In the genomic region with DNA sequence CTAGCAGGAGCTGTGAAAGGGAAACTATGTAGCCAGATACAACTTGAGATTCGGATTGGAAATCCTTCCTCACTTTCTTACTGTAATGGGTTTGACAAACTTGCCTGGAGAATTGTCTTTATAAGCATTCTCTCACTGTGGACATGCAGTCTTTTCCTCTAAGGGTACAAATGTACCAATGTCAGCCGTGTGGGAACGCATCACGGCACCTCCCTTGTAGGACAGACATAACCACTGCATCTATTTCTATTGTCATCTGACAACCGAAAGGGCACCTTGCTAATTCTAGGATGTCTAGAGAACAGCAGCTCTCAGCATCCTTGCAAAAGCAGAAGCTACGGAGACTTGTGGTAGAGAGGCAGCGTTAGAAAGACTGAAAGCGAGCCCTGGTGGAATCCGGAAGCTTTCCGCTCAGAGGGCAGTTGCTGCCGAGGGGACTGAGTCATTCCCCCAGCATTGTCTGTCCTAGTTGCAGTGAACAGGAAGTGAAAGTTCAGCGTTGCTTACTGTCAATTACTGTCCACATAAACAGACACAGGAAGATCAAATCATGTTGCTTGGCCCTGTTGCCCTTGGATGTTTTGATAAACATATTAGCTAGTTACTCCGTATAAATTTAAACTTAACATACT, we compare ENCODE assay signal across 8 mouse cellular contexts.
DNase-seq lines count a peak whose midpoint lies in the region; ATAC-seq and TF ChIP-seq lines count a peak whose summit lies in the region.

No protein-coding gene starts in this region.

- H3K27ac ChIP-seq in intestine, postnatal 0 days (ENCODE audit: low read depth, low read length): peak overlapping the region; percentile 69
- H3K27ac ChIP-seq in liver, embryonic 12.5 days: peak overlapping the region; percentile 68
- no peak overlapping the region for H3K27ac ChIP-seq in neural tube, embryonic 14.5 days (ENCODE audit: low read depth, low read length)
- no peak overlapping the region for H3K27ac ChIP-seq in forebrain, embryonic 11.5 days (ENCODE audit: low read depth, low read length)

- H3K9me3 ChIP-seq in intestine, postnatal 0 days (ENCODE audit: control insufficient read depth): no peaks in the 10 kb centered on the region
- no peaks in the 10 kb centered on the region for H3K9me3 ChIP-seq in liver, embryonic 12.5 days (replicated peaks)
- H3K9me3 ChIP-seq in neural tube, embryonic 14.5 days (ENCODE audit: control insufficient read depth, low read length): no peaks in the 10 kb centered on the region
- no peaks in the 10 kb centered on the region for H3K9me3 ChIP-seq in forebrain, embryonic 11.5 days (ENCODE audit: control insufficient read depth, low read length)

- peak; percentile 78 for DNase-seq in Muller cell, postnatal 12 days (ENCODE audit: inconsistent ontology term)
- DNase-seq in brain, embryonic 14.5 days (ENCODE audit: low read depth): peak; percentile 27
- DNase-seq in gastrocnemius, postnatal 25 days: peak; percentile 36
- DNase-seq in thymus, postnatal 10 days (ENCODE audit: low spot score in 2 of 2): peak; percentile 26 to 27
- DNase-seq in forebrain, embryonic 11.5 days (ENCODE audit: low spot score): no peak

- peaks cover 6% of the 10 kb centered on the region; the same call in 1 of the 2 replicates for H3K4me1 ChIP-seq in intestine, postnatal 0 days (replicated peaks; ENCODE audit: control insufficient read depth, insufficient read depth, low read length)
- H3K4me1 ChIP-seq in liver, embryonic 12.5 days: peaks cover 32% of the 10 kb centered on the region
- H3K4me1 ChIP-seq in neural tube, embryonic 14.5 days (ENCODE audit: control insufficient read depth, insufficient read depth, low read length): no peaks in the 10 kb centered on the region
- no peaks in the 10 kb centered on the region for H3K4me1 ChIP-seq in forebrain, embryonic 11.5 days (replicated peaks; ENCODE audit: control insufficient read depth, insufficient read depth, low read length)

- TF ChIP-seq POLR2A in brain, embryonic 14.5 days (IDR thresholded peaks at IDR 0.05; ENCODE audit: borderline replicate concordance, extremely low read depth, insufficient read depth, insufficient read length, poor library complexity, severe bottlenecking): no peak

- H3K9ac ChIP-seq in intestine, postnatal 0 days (ENCODE audit: low read depth, low read length): no peak overlapping the region
- H3K9ac ChIP-seq in liver, embryonic 12.5 days: peak overlapping the region; percentile 25; the same call in 1 of the 2 replicates
- no peak overlapping the region for H3K9ac ChIP-seq in neural tube, embryonic 14.5 days (replicated peaks; ENCODE audit: low read depth, low read length)
- no peak overlapping the region for H3K9ac ChIP-seq in forebrain, embryonic 11.5 days (ENCODE audit: low read length)

- 40% methylated on average over 13 of the region's 13 CpGs for WGBS in intestine, postnatal 0 days
- 18% methylated on average over 13 of the region's 13 CpGs for WGBS in liver, embryonic 12.5 days (ENCODE audit: insufficient replicate concordance)
- 68% methylated on average over 13 of the region's 13 CpGs for WGBS in neural tube, embryonic 14.5 days
- WGBS in forebrain, embryonic 11.5 days: 84% methylated on average over 13 of the region's 13 CpGs

- H3K4me3 ChIP-seq in intestine, postnatal 0 days (ENCODE audit: low read depth, low read length): peak overlapping the region; percentile 20
- H3K4me3 ChIP-seq in liver, embryonic 12.5 days: peak overlapping the region; percentile 18
- H3K4me3 ChIP-seq in neural tube, embryonic 14.5 days (ENCODE audit: low read depth, low read length): no peak overlapping the region
- no peak overlapping the region for H3K4me3 ChIP-seq in forebrain, embryonic 11.5 days (ENCODE audit: low read depth, low read length)

- no peaks in the 10 kb centered on the region for H3K36me3 ChIP-seq in intestine, postnatal 0 days (ENCODE audit: control insufficient read depth, insufficient read depth)
- H3K36me3 ChIP-seq in liver, embryonic 12.5 days: no peaks in the 10 kb centered on the region
- no peaks in the 10 kb centered on the region for H3K36me3 ChIP-seq in neural tube, embryonic 14.5 days (ENCODE audit: control insufficient read depth, insufficient read depth, low read length)
- no peaks in the 10 kb centered on the region for H3K36me3 ChIP-seq in forebrain, embryonic 11.5 days (ENCODE audit: control insufficient read depth, insufficient read depth, low read length)

- no peak for TF ChIP-seq CTCF in brain, embryonic 14.5 days (IDR thresholded peaks at IDR 0.05; ENCODE audit: borderline replicate concordance, extremely low read depth, insufficient read depth, insufficient read length)
- TF ChIP-seq CTCF in intestine, postnatal 0 days (IDR thresholded peaks at IDR 0.05; ENCODE audit: low read depth): peak; percentile 21; the same call in 1 of the 2 replicates

- no peak for ATAC-seq in intestine, postnatal 0 days
- ATAC-seq in liver, embryonic 12.5 days: peak; percentile 53
- peak; percentile 11; the same call in 1 of the 2 replicates for ATAC-seq in neural tube, embryonic 14.5 days (ENCODE audit: low read depth)
- ATAC-seq in forebrain, embryonic 11.5 days (replicated peaks; ENCODE audit: low FRiP score): no peak

- peak overlapping the region; percentile 53 for H3K4me2 ChIP-seq in intestine, postnatal 0 days (replicated peaks; ENCODE audit: low read depth)
- H3K4me2 ChIP-seq in liver, embryonic 12.5 days: peak overlapping the region; percentile 51
- H3K4me2 ChIP-seq in neural tube, embryonic 14.5 days (ENCODE audit: low read depth, low read length): no peak overlapping the region
- H3K4me2 ChIP-seq in forebrain, embryonic 11.5 days (ENCODE audit: low read depth, low read length, severe bottlenecking): no peak overlapping the region

- H3K27me3 ChIP-seq in intestine, postnatal 0 days (replicated peaks; ENCODE audit: control insufficient read depth, insufficient read depth, low read length): no peaks in the 10 kb centered on the region
- no peaks in the 10 kb centered on the region for H3K27me3 ChIP-seq in liver, embryonic 12.5 days (replicated peaks)
- no peaks in the 10 kb centered on the region for H3K27me3 ChIP-seq in neural tube, embryonic 14.5 days (ENCODE audit: control insufficient read depth, insufficient read depth, low read length)
- H3K27me3 ChIP-seq in forebrain, embryonic 11.5 days (ENCODE audit: control insufficient read depth, insufficient read depth, low read length): no peaks in the 10 kb centered on the region

Comparison
In these comparisons a context has a peak if more than half of its experiments do, and no peak if none do; other contexts are left out.
1. ATAC-seq: peak in liver, embryonic 12.5 days (single experiment) and neural tube, embryonic 14.5 days (single experiment); none in intestine, postnatal 0 days (single experiment) and forebrain, embryonic 11.5 days (single experiment).
2. H3K27ac ChIP-seq: peak in intestine, postnatal 0 days (single experiment) and liver, embryonic 12.5 days (single experiment); none in neural tube, embryonic 14.5 days (single experiment) and forebrain, embryonic 11.5 days (single experiment).
3. H3K4me2 ChIP-seq: peak in intestine, postnatal 0 days (single experiment) and liver, embryonic 12.5 days (single experiment); none in neural tube, embryonic 14.5 days (single experiment) and forebrain, embryonic 11.5 days (single experiment).
4. H3K4me3 ChIP-seq: peak in intestine, postnatal 0 days (single experiment) and liver, embryonic 12.5 days (single experiment); none in neural tube, embryonic 14.5 days (single experiment) and forebrain, embryonic 11.5 days (single experiment).